Mouse (Mus musculus): ENCODE measurements around the gene Myo7a.

DNA sequence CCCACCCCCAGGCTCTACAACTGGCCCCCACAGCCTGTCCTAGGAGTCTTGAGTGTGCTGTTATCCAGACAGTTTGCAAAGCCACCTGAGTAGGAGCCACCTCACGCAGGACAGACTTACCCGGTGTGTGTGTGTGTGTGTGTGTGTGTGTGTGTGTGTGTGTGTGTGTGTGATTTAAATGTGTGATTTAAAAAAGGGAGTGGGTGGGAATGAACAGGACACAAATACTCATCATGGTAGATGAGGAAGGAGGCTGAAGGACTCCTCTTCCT lies 573 bp upstream of the Myo7a start:
- TF ChIP-seq EP300 (IDR thresholded peaks at IDR 0.05; ENCODE audit: insufficient read depth, low read depth, low read length) (no peak), CTCF (IDR thresholded peaks at IDR 0.05; ENCODE audit: low read depth, low read length) (no peak), POLR2A (IDR thresholded peaks at IDR 0.05; ENCODE audit: insufficient read depth, low read length) (no peak)
